Mouse (Mus musculus): ENCODE results near the gene Tldc1. TPM values are rescaled to one million over a fixed set of nuclear protein-coding genes. Genes with fewer than 3 reads are reported as not detected.

Tldc1 gene
- polyA plus RNA-seq, 1 experiment from 2014 or later, result 14.4 TPM

DNA sequence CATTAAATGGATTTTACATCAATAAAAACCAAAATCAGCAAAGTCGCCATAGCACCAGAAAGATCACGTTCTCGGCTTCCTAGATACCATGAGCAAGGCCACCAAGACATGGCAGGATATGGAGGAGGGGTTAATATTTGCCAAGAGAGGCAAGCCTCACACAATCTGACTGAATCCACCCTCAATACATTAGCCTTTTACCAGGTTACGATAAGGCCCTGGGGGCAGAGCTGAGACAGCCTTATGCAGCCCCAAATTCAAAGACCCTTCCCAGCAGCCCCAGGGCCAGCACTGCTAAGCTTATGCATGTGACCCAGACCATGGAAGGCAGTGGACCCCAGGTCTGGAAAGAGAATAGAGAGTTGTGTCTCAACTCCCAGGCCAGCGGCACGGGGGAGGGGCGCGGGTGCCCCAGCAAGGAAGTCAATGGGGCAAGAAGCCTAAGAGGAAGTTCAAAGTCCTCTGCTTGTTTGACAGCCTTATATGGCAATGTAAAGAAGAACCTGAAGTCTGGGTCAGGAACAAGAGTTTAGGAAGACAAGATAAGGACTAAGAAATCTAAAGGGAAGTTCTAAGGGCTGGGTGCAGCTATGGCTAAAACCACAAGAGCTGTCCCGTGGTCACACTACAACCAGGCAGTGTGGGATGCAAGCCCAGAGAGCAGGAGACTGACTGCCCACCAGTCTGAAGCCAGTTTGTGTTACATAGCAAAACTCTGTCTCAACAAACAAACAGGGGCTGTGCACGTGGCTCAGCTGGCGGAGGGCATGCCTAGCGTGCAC is 34.6 kb upstream of the Tldc1 start:
- peak overlapping the region; percentile 50; the same call in 1 of the 2 replicates for H3K27ac ChIP-seq
- H3K4me3 ChIP-seq, result no peak overlapping the region
- ATAC-seq (ENCODE audit: insufficient number of reproducible peaks, insufficient read depth, low FRiP score, low TSS enrichment), result no peak
- no peak overlapping the region for H3K4me2 ChIP-seq (replicated peaks)
- peaks cover 21% of the 10 kb centered on the region for H3K36me3 ChIP-seq
- WGBS, result 73% methylated on average over 12 of the region's 12 CpGs
- no peaks in the 10 kb centered on the region for H3K9me3 ChIP-seq
- no peak overlapping the region for H3K9ac ChIP-seq
- H3K4me1 ChIP-seq, result peaks cover 19% of the 10 kb centered on the region
- no peaks in the 10 kb centered on the region for H3K27me3 ChIP-seq

GRCm38 (mm10) chr8:119811925-119812324 is 33.7 kb upstream of the Tldc1 start:
- H3K36me3 ChIP-seq, result peaks cover 21% of the 10 kb centered on the region
- no peak overlapping the region for H3K9ac ChIP-seq
- peak overlapping the region; percentile 41; the same call in 1 of the 2 replicates for H3K27ac ChIP-seq
- no peaks in the 10 kb centered on the region for H3K9me3 ChIP-seq
- no peak overlapping the region for H3K4me3 ChIP-seq
- no peak overlapping the region for H3K4me2 ChIP-seq (replicated peaks)
- WGBS, result 52% methylated on average over 6 of the region's 6 CpGs
- no peaks in the 10 kb centered on the region for H3K27me3 ChIP-seq
- ATAC-seq (ENCODE audit: insufficient number of reproducible peaks, insufficient read depth, low FRiP score, low TSS enrichment), result no peak
- peaks cover 19% of the 10 kb centered on the region for H3K4me1 ChIP-seq

DNA sequence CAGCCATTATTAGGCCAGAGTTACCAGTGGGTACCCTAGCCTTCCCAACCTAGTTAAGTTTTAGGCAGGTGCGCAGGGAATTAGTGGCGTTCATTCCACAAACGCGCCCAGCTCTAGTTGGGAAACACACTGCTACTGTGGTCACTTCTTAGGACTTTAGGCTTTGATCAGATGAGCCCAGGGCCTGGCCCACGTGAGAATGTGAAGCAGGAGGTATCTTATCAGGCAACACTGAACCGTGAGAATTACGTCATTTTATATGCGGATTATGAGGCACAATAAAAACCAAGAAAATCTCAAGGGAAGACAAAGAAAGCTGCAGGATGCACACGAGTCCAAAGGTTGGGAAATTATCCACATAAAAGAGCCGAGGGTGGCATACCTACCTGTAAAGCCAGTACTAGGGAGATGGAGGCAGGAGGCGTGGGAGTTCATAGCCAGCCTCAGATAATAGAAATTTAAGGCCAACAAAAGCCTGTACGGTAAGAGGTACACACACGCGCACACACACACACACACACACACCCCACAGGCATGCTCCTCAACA is 32.8 kb upstream of the Tldc1 start:
- H3K36me3 ChIP-seq, result peaks cover 21% of the 10 kb centered on the region
- WGBS, result 87% methylated on average over 14 of the region's 14 CpGs
- no peak overlapping the region for H3K4me3 ChIP-seq
- H3K27me3 ChIP-seq, result no peaks in the 10 kb centered on the region
- H3K27ac ChIP-seq, result no peak overlapping the region
- no peak overlapping the region for H3K4me2 ChIP-seq (replicated peaks)
- no peak overlapping the region for H3K9ac ChIP-seq
- no peak for ATAC-seq (ENCODE audit: insufficient number of reproducible peaks, insufficient read depth, low FRiP score, low TSS enrichment)
- no peaks in the 10 kb centered on the region for H3K9me3 ChIP-seq
- H3K4me1 ChIP-seq, result peaks cover 19% of the 10 kb centered on the region

DNA sequence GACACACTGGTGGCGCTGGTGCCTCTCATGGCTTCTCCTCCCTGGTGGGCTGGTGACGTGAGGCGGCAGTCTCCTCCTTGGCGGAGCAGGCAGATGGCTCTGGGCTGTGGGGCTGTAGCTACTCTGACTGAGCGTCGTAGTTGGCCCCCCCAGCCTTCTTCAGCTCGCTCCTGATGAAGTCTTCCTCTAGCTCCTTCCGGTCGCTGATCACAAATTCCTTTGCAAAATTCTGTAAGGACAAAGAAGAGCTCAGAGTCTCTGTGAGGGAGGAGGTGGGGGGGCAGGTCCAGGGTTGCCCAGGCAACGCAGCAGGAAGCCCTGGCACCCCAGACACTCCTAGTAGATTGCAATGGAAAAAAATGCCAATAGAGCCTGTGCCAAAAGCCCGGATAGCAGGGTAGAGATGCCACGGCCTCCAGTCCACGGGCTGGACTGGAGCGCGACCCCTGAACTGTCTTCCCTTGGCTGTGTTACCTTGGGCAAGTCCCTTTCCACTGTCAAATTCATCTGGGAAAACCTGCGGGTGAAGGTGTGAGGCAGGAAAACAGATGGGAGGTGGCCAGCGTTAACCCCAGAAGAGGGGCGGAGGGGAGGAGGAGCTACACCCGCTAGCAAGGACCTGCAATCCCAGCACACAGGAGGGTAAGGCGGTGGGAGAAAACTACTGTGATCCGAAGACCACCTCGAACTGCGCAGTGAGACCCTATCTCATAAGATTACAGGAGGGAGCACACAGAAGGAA is 32.1 kb upstream of the Tldc1 start:
- Histone ChIP-seq H3K4me2 (replicated peaks) (no peak overlapping the region), H3K9ac (no peak overlapping the region), H3K9me3 (no peaks in the 10 kb centered on the region), H3K4me1 (peaks cover 19% of the 10 kb centered on the region), H3K27me3 (no peaks in the 10 kb centered on the region), H3K27ac (no peak overlapping the region), H3K36me3 (peaks cover 20% of the 10 kb centered on the region), H3K4me3 (no peak overlapping the region)
- WGBS, result 76% methylated on average over 23 of the region's 23 CpGs
- ATAC-seq (ENCODE audit: insufficient number of reproducible peaks, insufficient read depth, low FRiP score, low TSS enrichment), result no peak

DNA sequence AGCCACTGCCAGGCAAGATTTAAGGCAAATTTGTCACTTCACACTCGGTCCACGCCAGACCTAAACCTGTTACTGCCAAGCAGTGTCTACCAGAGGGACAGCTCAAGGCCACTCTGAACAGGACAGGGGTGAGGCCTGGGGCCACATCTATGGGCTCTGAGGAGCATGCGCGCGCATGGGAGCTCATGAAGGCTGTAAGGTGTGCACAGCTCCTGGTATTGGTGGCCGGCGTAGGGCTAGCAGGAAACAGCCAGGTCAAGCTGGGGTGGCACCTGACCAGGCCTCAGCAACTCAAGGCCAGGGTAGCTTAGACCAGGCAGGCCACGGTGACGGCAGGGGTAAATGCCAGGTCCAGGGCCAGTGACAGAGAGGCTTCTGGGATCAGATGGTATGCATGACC is 31.4 kb upstream of the Tldc1 start:
- Histone ChIP-seq H3K4me3 (no peak overlapping the region), H3K27ac (no peak overlapping the region), H3K9ac (no peak overlapping the region), H3K9me3 (no peaks in the 10 kb centered on the region), H3K4me2 (replicated peaks) (no peak overlapping the region), H3K4me1 (peaks cover 19% of the 10 kb centered on the region), H3K36me3 (peaks cover 17% of the 10 kb centered on the region), H3K27me3 (no peaks in the 10 kb centered on the region)
- no peak for ATAC-seq (ENCODE audit: insufficient number of reproducible peaks, insufficient read depth, low FRiP score, low TSS enrichment)
- WGBS, result 92% methylated on average over 9 of the region's 9 CpGs

GRCm38 (mm10) chr8:119807687-119808086 is 29.5 kb upstream of the Tldc1 start:
- no peak overlapping the region for H3K4me3 ChIP-seq
- no peaks in the 10 kb centered on the region for H3K9me3 ChIP-seq
- H3K36me3 ChIP-seq, result peaks cover 17% of the 10 kb centered on the region
- no peak overlapping the region for H3K4me2 ChIP-seq (replicated peaks)
- 93% methylated on average over 4 of the region's 4 CpGs for WGBS
- ATAC-seq (ENCODE audit: insufficient number of reproducible peaks, insufficient read depth, low FRiP score, low TSS enrichment), result no peak
- H3K9ac ChIP-seq, result no peak overlapping the region
- H3K27ac ChIP-seq, result no peak overlapping the region
- no peaks in the 10 kb centered on the region for H3K27me3 ChIP-seq
- peaks cover 4% of the 10 kb centered on the region; the same call in 1 of the 2 replicates for H3K4me1 ChIP-seq

- 0 out of 2 replicates have a peak overlapping the region, but pooled peaks have one; percentile 25 for H3K27ac ChIP-seq
These were observed 28.4 kb upstream of the Tldc1 start for GRCm38 (mm10) chr8:119806422-119807263.

GRCm38 (mm10) chr8:119805275-119805674 is 27.1 kb upstream of the Tldc1 start:
- ATAC-seq (ENCODE audit: insufficient number of reproducible peaks, insufficient read depth, low FRiP score, low TSS enrichment), result no peak
- no peaks in the 10 kb centered on the region for H3K9me3 ChIP-seq
- WGBS, result 62% methylated on average over 8 of the region's 8 CpGs
- no peak overlapping the region for H3K4me2 ChIP-seq (replicated peaks)
- H3K4me3 ChIP-seq, result no peak overlapping the region
- no peaks in the 10 kb centered on the region for H3K27me3 ChIP-seq
- H3K27ac ChIP-seq, result no peak overlapping the region
- H3K4me1 ChIP-seq, result peaks cover 4% of the 10 kb centered on the region; the same call in 1 of the 2 replicates
- H3K36me3 ChIP-seq, result peaks cover 17% of the 10 kb centered on the region
- H3K9ac ChIP-seq, result no peak overlapping the region

More at GRCm38 (mm10) chr8:119806422-119807263, 28.4 kb upstream of the Tldc1 start:
- H3K4me3 ChIP-seq, result no peak overlapping the region
- H3K9ac ChIP-seq, result no peak overlapping the region
- peaks cover 17% of the 10 kb centered on the region for H3K36me3 ChIP-seq
- ATAC-seq (ENCODE audit: insufficient number of reproducible peaks, insufficient read depth, low FRiP score, low TSS enrichment), result no peak
- no peaks in the 10 kb centered on the region for H3K9me3 ChIP-seq
- no peaks in the 10 kb centered on the region for H3K27me3 ChIP-seq
- no peaks in the 10 kb centered on the region for H3K4me1 ChIP-seq
- H3K4me2 ChIP-seq (replicated peaks), result no peak overlapping the region
- 81% methylated on average over 14 of the region's 14 CpGs for WGBS

DNA sequence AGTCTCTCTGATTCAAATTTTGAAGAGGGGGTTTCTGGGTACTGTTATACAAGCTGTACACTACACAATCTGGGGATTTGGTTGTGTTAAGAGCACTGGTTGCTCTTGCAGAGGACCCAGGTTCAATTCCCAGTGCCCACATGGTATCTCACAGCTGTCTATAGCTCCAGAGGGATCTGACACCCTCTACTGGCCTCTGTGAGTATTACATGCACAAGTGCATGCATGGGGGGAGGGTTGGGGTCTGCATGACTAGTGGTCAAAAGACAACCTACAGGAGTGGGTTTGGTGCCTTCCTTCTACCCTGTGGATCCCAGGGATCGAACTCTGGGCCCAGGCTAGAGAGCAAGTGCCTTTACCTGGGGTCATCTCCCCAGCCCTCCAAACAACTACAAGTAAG is 24.4 kb upstream of the Tldc1 start:
- no peak overlapping the region for H3K4me3 ChIP-seq
- no peaks in the 10 kb centered on the region for H3K9me3 ChIP-seq
- WGBS, result 81% methylated on average over 1 of the region's 1 CpGs
- H3K36me3 ChIP-seq, result no peaks in the 10 kb centered on the region
- H3K4me2 ChIP-seq (replicated peaks), result no peak overlapping the region
- no peak overlapping the region for H3K9ac ChIP-seq
- peaks cover 17% of the 10 kb centered on the region; the same call in 1 of the 2 replicates for H3K4me1 ChIP-seq
- H3K27me3 ChIP-seq, result no peaks in the 10 kb centered on the region
- ATAC-seq (ENCODE audit: insufficient number of reproducible peaks, insufficient read depth, low FRiP score, low TSS enrichment), result no peak
- H3K27ac ChIP-seq, result no peak overlapping the region

GRCm38 (mm10) chr8:119801168-119801567 is 23.0 kb upstream of the Tldc1 start:
- WGBS, result 8% methylated on average over 3 of the region's 4 CpGs
- no peak overlapping the region for H3K27ac ChIP-seq

GRCm38 (mm10) chr8:119798965-119799264 is 20.7 kb upstream of the Tldc1 start:
- Histone ChIP-seq H3K9ac (no peak overlapping the region), H3K4me1 (peaks cover 20% of the 10 kb centered on the region; the same call in 1 of the 2 replicates), H3K27me3 (no peaks in the 10 kb centered on the region), H3K4me3 (no peak overlapping the region), H3K27ac (peak overlapping the region; percentile 81; the same call in 1 of the 2 replicates), H3K9me3 (no peaks in the 10 kb centered on the region), H3K36me3 (no peaks in the 10 kb centered on the region), H3K4me2 (replicated peaks) (peak overlapping the region; percentile 41)
- 66% methylated on average over 2 of the region's 2 CpGs for WGBS
- 0 out of 2 replicates have a peak, but pooled peaks have one; percentile 7 for ATAC-seq (ENCODE audit: insufficient number of reproducible peaks, insufficient read depth, low FRiP score, low TSS enrichment)

More at GRCm38 (mm10) chr8:119801168-119801567, 23.0 kb upstream of the Tldc1 start:
- Histone ChIP-seq H3K9me3 (no peaks in the 10 kb centered on the region), H3K9ac (no peak overlapping the region), H3K4me1 (peaks cover 20% of the 10 kb centered on the region; the same call in 1 of the 2 replicates), H3K4me3 (no peak overlapping the region), H3K36me3 (no peaks in the 10 kb centered on the region), H3K27me3 (no peaks in the 10 kb centered on the region), H3K4me2 (replicated peaks) (no peak overlapping the region)
- ATAC-seq (ENCODE audit: insufficient number of reproducible peaks, insufficient read depth, low FRiP score, low TSS enrichment), result no peak

Data from embryonic facial prominence, embryonic 12.5 days (tissue).